Mouse (Mus musculus) spleen, postnatal 36 days (tissue): ENCODE data around the gene Cdh15.

Source experiments
- DNase-seq, 2 experiments: peaks; one replicate each; pipeline ENCODE4 v3.0.0; 2022; ENCODE audit warnings: low spot score in 2 of 2, mixed read lengths in 1 of 2

The Cdh15 gene

GRCm38 (mm10) chr8:122847829-122848561 is at the start of gene Cdh15:
TSS of gene Cdh15 (plus strand) at chr8:122847966.
- peak; percentile 24 to 27 for DNase-seq

GRCm38 (mm10) chr8:122803906-122804761 is 43.6 kb upstream of the Cdh15 start:
- DNase-seq = no peak

GRCm38 (mm10) chr8:122805349-122805748 is 42.4 kb upstream of the Cdh15 start:
- DNase-seq = no peak

GRCm38 (mm10) chr8:122806956-122807538 is 40.7 kb upstream of the Cdh15 start:
- DNase-seq = no peak

GRCm38 (mm10) chr8:122807907-122808306 is 39.9 kb upstream of the Cdh15 start:
- no peak for DNase-seq

- no peak for DNase-seq
Measured at GRCm38 (mm10) chr8:122810376-122810775, 37.4 kb upstream of the Cdh15 start.

- no peak for DNase-seq
Measured at GRCm38 (mm10) chr8:122811870-122812494, 35.8 kb upstream of the Cdh15 start.

- no peak for DNase-seq
Measured at GRCm38 (mm10) chr8:122812610-122813250, 35.0 kb upstream of the Cdh15 start.

- DNase-seq = no peak
Measured at GRCm38 (mm10) chr8:122814608-122815007, 33.2 kb upstream of the Cdh15 start.

- DNase-seq = no peak
Measured at GRCm38 (mm10) chr8:122816965-122817364, 30.8 kb upstream of the Cdh15 start.

GRCm38 (mm10) chr8:122817724-122818496 is 29.9 kb upstream of the Cdh15 start:
- DNase-seq = no peak

GRCm38 (mm10) chr8:122819776-122820175 is 28.0 kb upstream of the Cdh15 start:
- DNase-seq = no peak

GRCm38 (mm10) chr8:122824571-122824970 is 23.2 kb upstream of the Cdh15 start:
- DNase-seq = no peak

GRCm38 (mm10) chr8:122824986-122825385 is 22.8 kb upstream of the Cdh15 start:
- no peak for DNase-seq

GRCm38 (mm10) chr8:122825408-122825807 is 22.4 kb upstream of the Cdh15 start:
- DNase-seq = no peak

GRCm38 (mm10) chr8:122829396-122829795 is 18.4 kb upstream of the Cdh15 start:
- no peak for DNase-seq

- DNase-seq = peak; percentile 87 to 89
Measured at GRCm38 (mm10) chr8:122830349-122831061, 17.3 kb upstream of the Cdh15 start.

GRCm38 (mm10) chr8:122834416-122834815 is 13.3 kb upstream of the Cdh15 start:
- no peak for DNase-seq

- DNase-seq = peak; percentile 70 to 78
Measured at GRCm38 (mm10) chr8:122834971-122835370, 12.8 kb upstream of the Cdh15 start.

- DNase-seq = no peak
Measured at GRCm38 (mm10) chr8:122836199-122836598, 11.6 kb upstream of the Cdh15 start.
